Mouse (Mus musculus) heart, postnatal 25 days (tissue): ENCODE data around the gene Klrg2. TPM values are rescaled to one million over a fixed set of nuclear protein-coding genes. Genes with fewer than 3 reads are reported as not detected.

Source experiments
- DNase-seq: peaks from one replicate; pipeline ENCODE4 v3.0.0; 2022; ENCODE audit warnings: low spot score
- intact Hi-C: fragments of 180-260 bp; cut with DNase I; formaldehyde crosslinking; loops from one replicate; pipeline ENCODE4 v1.15.1; 2025
- total RNA-seq, 2 experiments: library from RNA; stranded (reverse); gene quantifications; 2 replicates each; pipeline ENCODE4 v1.2.3; 2021

The Klrg2 gene
- total RNA-seq, 2 experiments from 2014 or later = 0.36 to 0.81 TPM

- DNase-seq = no peak
- intact Hi-C loops = no loop called here
These were observed 2.6 kb downstream of the Klrg2 start for GRCm38 (mm10) chr6:38634461-38634860.

- no peak for DNase-seq
- intact Hi-C loops = no loop called here
These were observed 4.2 kb downstream of the Klrg2 start for GRCm38 (mm10) chr6:38632826-38633225.

- no peak for DNase-seq
These were observed 7.5 kb downstream of the Klrg2 start for GRCm38 (mm10) chr6:38629556-38629955.

GRCm38 (mm10) chr6:38627486-38627885 lies 9.6 kb downstream of the Klrg2 start:
- DNase-seq = no peak
- intact Hi-C loops = no loop called here

More at GRCm38 (mm10) chr6:38629556-38629955, 7.5 kb downstream of the Klrg2 start:
- intact Hi-C loops = no loop called here

- DNase-seq = no peak
- intact Hi-C loops = no loop called here
These were observed 10.0 kb downstream of the Klrg2 start for GRCm38 (mm10) chr6:38627081-38627480.

- no peak for DNase-seq
- intact Hi-C loops = no loop called here
These were observed 11.0 kb downstream of the Klrg2 start for GRCm38 (mm10) chr6:38626086-38626485.

GRCm38 (mm10) chr6:38624439-38624838 lies 12.6 kb downstream of the Klrg2 start:
- DNase-seq = no peak
- intact Hi-C loops = no loop called here

- no peak for DNase-seq
- intact Hi-C loops = no loop called here
These were observed 13.6 kb downstream of the Klrg2 start for GRCm38 (mm10) chr6:38623457-38623856.

GRCm38 (mm10) chr6:38622406-38622805 lies 14.6 kb downstream of the Klrg2 start:
- no peak for DNase-seq
- intact Hi-C loops = no loop called here

GRCm38 (mm10) chr6:38609892-38610291 lies 27.1 kb downstream of the Klrg2 start:
- DNase-seq = no peak
- intact Hi-C loops = no loop called here

GRCm38 (mm10) chr6:38597481-38597880 lies 39.6 kb downstream of the Klrg2 start:
- DNase-seq = no peak
- intact Hi-C loops = loop anchor here (5.0 kb wide), 1 partner anchor 100 kb away; no protein-coding TSS in a partner anchor

- no peak for DNase-seq
- intact Hi-C loops = no loop called here
These were observed 55.3 kb downstream of the Klrg2 start for GRCm38 (mm10) chr6:38581711-38582110.

GRCm38 (mm10) chr6:38580112-38580857 lies 56.8 kb downstream of the Klrg2 start:
- DNase-seq = no peak

GRCm38 (mm10) chr6:38576096-38576495 lies 60.9 kb downstream of the Klrg2 start:
- intact Hi-C loops = no loop called here
- no peak for DNase-seq

More at GRCm38 (mm10) chr6:38580112-38580857, 56.8 kb downstream of the Klrg2 start:
- intact Hi-C loops = no loop called here

Other genes starting within 250 kb of the Klrg2 start
- gene Ubn2, start 203.3 kb downstream of the Klrg2 start, total RNA-seq = 10 to 100 TPM; 20.7 to 21.5 TPM
- gene Fmc1, start 103.7 kb downstream of the Klrg2 start, total RNA-seq = 100 to 1,000 TPM; 231 to 256 TPM
- 10 to 100 TPM; 91.0 to 98.8 TPM for gene Luc7l2, start 85.9 kb downstream of the Klrg2 start, total RNA-seq
- gene Clec2l, start 25.8 kb upstream of the Klrg2 start, total RNA-seq = 1 to 10 TPM; 1.6 to 1.7 TPM
- gene Tbxas1, start 238.2 kb upstream of the Klrg2 start, total RNA-seq = 1 to 10 TPM; 1.8 to 2.0 TPM
- gene Hipk2, start 238.9 kb upstream of the Klrg2 start, total RNA-seq = 10 to 100 TPM; 97.0 to 99.4 TPM